ENCODE assay signal across 9 mouse cellular contexts in genomic region chr5:125071919-125072318, GRCm38 (mm10).
A peak's percentile ranks its signal among the peaks of the same experiment; 100 is the strongest.
DNase-seq lines count a peak whose midpoint lies in the region; ATAC-seq and TF ChIP-seq lines count a peak whose summit lies in the region.
"Had no signal": no experiment of that assay in that cellular context is flagged by ENCODE, and none has a peak within 500 bp of the region (broad histone marks: within the 10 kb centered on the region; RNA-seq: fewer than 3 reads in every experiment).

No protein-coding gene starts in this region.

- H3K27me3 ChIP-seq in heart, embryonic 14.5 days (ENCODE audit: control insufficient read depth, insufficient read depth, low read length), result no peaks in the 10 kb centered on the region
- H3K27me3 ChIP-seq in embryonic facial prominence, embryonic 15.5 days, result no peaks in the 10 kb centered on the region
- H3K27me3 ChIP-seq in liver, postnatal 0 days (ENCODE audit: insufficient read depth, low read length), result no peaks in the 10 kb centered on the region

- no peaks in the 10 kb centered on the region for H3K9me3 ChIP-seq in heart, embryonic 14.5 days (ENCODE audit: control insufficient read depth, low read length)
- no peaks in the 10 kb centered on the region for H3K9me3 ChIP-seq in embryonic facial prominence, embryonic 15.5 days (replicated peaks)
- H3K9me3 ChIP-seq in liver, postnatal 0 days (ENCODE audit: low read length), result no peaks in the 10 kb centered on the region
- H3K9me3 ChIP-seq: forebrain, embryonic 10.5 days had no signal

- H3K4me1 ChIP-seq in heart, embryonic 14.5 days (ENCODE audit: control insufficient read depth in 2 of 2, insufficient read depth in 2 of 2, low read length in 2 of 2), result peaks cover 52 to 77% of the 10 kb centered on the region in 2 experiments
- peaks cover 47% of the 10 kb centered on the region for H3K4me1 ChIP-seq in embryonic facial prominence, embryonic 15.5 days
- H3K4me1 ChIP-seq in liver, postnatal 0 days (ENCODE audit: insufficient read depth), result peaks cover 26% of the 10 kb centered on the region

- H3K4me3 ChIP-seq in heart, embryonic 14.5 days (ENCODE audit: control insufficient read depth in 1 of 2, insufficient read depth in 1 of 2, low read depth in 1 of 2, low read length in 2 of 2), result no peak overlapping the region
- H3K4me3 ChIP-seq in embryonic facial prominence, embryonic 15.5 days (replicated peaks), result no peak overlapping the region
- no peak overlapping the region for H3K4me3 ChIP-seq in liver, postnatal 0 days (ENCODE audit: low read depth, low read length)
- H3K4me3 ChIP-seq: forebrain, embryonic 10.5 days had no signal

- ATAC-seq in heart, embryonic 14.5 days (ENCODE audit: insufficient number of reproducible peaks, insufficient read depth, low FRiP score, low read depth), result no peak
- no peak for ATAC-seq in embryonic facial prominence, embryonic 15.5 days (ENCODE audit: insufficient number of reproducible peaks, low FRiP score, low TSS enrichment, low read depth)
- ATAC-seq in liver, postnatal 0 days, result peak; percentile 60; the same call in 1 of the 2 replicates

- H3K4me2 ChIP-seq in heart, embryonic 14.5 days (ENCODE audit: low read length), result no peak overlapping the region
- H3K4me2 ChIP-seq in embryonic facial prominence, embryonic 15.5 days (replicated peaks), result no peak overlapping the region
- H3K4me2 ChIP-seq in liver, postnatal 0 days (ENCODE audit: low read depth, low read length), result peak overlapping the region; percentile 35

- peak overlapping the region; percentile 30; the same call in 1 of the 2 replicates for H3K9ac ChIP-seq in heart, embryonic 14.5 days (ENCODE audit: low read length)
- no peak overlapping the region for H3K9ac ChIP-seq in embryonic facial prominence, embryonic 15.5 days
- no peak overlapping the region for H3K9ac ChIP-seq in liver, postnatal 0 days (replicated peaks)

- H3K36me3 ChIP-seq in heart, embryonic 14.5 days (ENCODE audit: control insufficient read depth, insufficient read depth, low read length), result peaks cover 34% of the 10 kb centered on the region
- H3K36me3 ChIP-seq in embryonic facial prominence, embryonic 15.5 days, result peaks cover 72% of the 10 kb centered on the region
- H3K36me3 ChIP-seq in liver, postnatal 0 days (replicated peaks; ENCODE audit: insufficient read depth, low read length), result peaks cover 12% of the 10 kb centered on the region

- 54% methylated on average over 4 of the region's 4 CpGs for WGBS in heart, embryonic 14.5 days
- 74% methylated on average over 4 of the region's 4 CpGs for WGBS in embryonic facial prominence, embryonic 15.5 days
- 42% methylated on average over 4 of the region's 4 CpGs for WGBS in liver, postnatal 0 days (ENCODE audit: insufficient replicate concordance)

- DNase-seq in heart, adult 8-10 months (ENCODE audit: low spot score), result no peak
- DNase-seq in 3T3-L1 (ENCODE audit: low read depth, low spot score), result peak; percentile 80
- DNase-seq in liver, postnatal 0 days, result peak; percentile 45
- no peak for DNase-seq in cerebellum, postnatal 4 days (ENCODE audit: low spot score in 2 of 2)
- DNase-seq in right cerebral cortex, postnatal 4 days, result no peak
- no peak for DNase-seq in gastrocnemius, postnatal 10 days

- no peak for TF ChIP-seq CTCF in liver, postnatal 0 days (IDR thresholded peaks at IDR 0.05; ENCODE audit: low read depth)

- no peak for TF ChIP-seq EP300 in liver, postnatal 0 days (IDR thresholded peaks at IDR 0.05; ENCODE audit: low read depth)

- peak overlapping the region; percentile 30 to 49; a peak in 3 of 4 replicates for H3K27ac ChIP-seq in heart, embryonic 14.5 days (replicated peaks in 1 of 2; ENCODE audit: control insufficient read depth in 1 of 2, insufficient read depth in 1 of 2, low read depth in 2 of 2, low read length in 2 of 2)
- peak overlapping the region; percentile 48 for H3K27ac ChIP-seq in embryonic facial prominence, embryonic 15.5 days (replicated peaks)
- H3K27ac ChIP-seq in liver, postnatal 0 days (ENCODE audit: low read depth), result peak overlapping the region; percentile 36
- H3K27ac ChIP-seq: forebrain, embryonic 10.5 days had no signal

Comparison
In these comparisons a context has a peak if more than half of its experiments do, and no peak if none do; other contexts are left out.
1. DNase-seq: peak in 3T3-L1 (single experiment) and liver, postnatal 0 days (single experiment); none in heart, adult 8-10 months (single experiment), cerebellum, postnatal 4 days (0 of 2), right cerebral cortex, postnatal 4 days (single experiment) and gastrocnemius, postnatal 10 days (single experiment).
2. Peak in every context shown above with its lines, with median percentiles within 50 percentile points of each other: H3K27ac ChIP-seq.